7 mouse cellular contexts compared by ENCODE assay signal in the genomic region with DNA sequence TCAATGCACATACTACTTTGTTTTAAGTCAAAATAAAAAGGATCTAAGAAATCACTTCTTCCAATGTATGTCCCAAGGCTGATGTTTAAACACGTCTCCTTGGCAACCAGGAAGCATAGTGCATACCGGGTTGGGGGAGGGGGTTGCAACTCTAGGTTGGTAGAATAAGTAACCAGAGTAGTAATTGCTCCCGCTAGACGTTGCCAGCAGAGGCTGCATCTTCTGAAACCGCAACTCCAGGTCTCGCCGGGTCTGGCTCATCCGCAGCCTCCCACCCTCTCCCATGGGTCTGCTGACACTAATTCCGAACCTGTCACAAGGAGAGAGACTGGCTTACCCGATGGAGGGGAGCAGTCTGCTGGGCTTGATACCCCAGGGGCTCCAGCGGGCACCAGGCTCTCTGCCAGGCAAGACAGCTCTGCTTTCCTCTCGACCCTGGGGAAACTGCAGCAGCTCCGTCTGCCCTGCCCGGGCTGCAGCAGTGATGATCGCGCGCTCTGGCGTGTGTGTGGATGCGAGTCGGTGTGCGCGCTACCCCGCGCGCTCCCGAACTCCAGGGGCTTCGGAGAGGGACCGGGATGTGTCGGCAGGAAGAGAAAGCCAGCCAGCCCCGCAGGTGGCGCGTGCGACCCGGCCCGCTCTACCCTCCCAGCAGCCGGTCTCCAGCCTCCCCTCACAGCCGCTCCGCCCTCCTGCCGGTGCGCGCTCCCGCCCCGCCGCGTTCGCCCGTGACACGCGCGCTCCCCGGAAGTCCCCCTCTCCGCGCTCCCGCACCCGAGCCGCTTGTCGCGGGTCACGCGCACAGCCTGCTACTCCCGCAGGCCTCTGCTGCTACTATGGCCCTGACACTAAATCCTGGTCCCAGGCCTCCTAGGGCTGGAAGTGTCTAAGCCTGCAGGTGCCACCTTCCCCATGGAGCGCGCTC. TPM values are rescaled to one million over a fixed set of nuclear protein-coding genes. Genes with fewer than 3 reads are reported as not detected.
DNase-seq lines count a peak whose midpoint lies in the region; ATAC-seq and TF ChIP-seq lines count a peak whose summit lies in the region.

A gene (minus strand): TSS at position 724 of the 925 bp plus-strand sequence.

- H3K9ac ChIP-seq in limb, embryonic 13.5 days, result peak within 1 kb of the TSS; percentile 63
- peak within 1 kb of the TSS; percentile 46 for H3K9ac ChIP-seq in stomach, embryonic 15.5 days

- H3K4me1 ChIP-seq in kidney, adult 2 months (ENCODE audit: control insufficient read depth, insufficient read depth, low read length), result no peaks in the 10 kb centered on the region
- H3K4me1 ChIP-seq in limb, embryonic 13.5 days, result peaks cover 8% of the 10 kb centered on the region; the same call in 1 of the 2 replicates
- no peaks in the 10 kb centered on the region for H3K4me1 ChIP-seq in stomach, embryonic 15.5 days

- TF ChIP-seq CTCF in kidney, adult 2 months (conservative IDR thresholded peaks at IDR 0.05; ENCODE audit: insufficient read depth, insufficient read length, low read depth, low read length), result no peak

- no peaks in the 10 kb centered on the region for H3K9me3 ChIP-seq in limb, embryonic 13.5 days
- H3K9me3 ChIP-seq in stomach, embryonic 15.5 days, result no peaks in the 10 kb centered on the region

- under 1% methylated on average over 63 of the region's 63 CpGs for WGBS in kidney, adult 2 months
- under 1% methylated on average over 52 of the region's 63 CpGs for WGBS in limb, embryonic 13.5 days
- under 1% methylated on average over 56 of the region's 63 CpGs for WGBS in stomach, embryonic 15.5 days

- H3K27ac ChIP-seq in kidney, adult 2 months (ENCODE audit: insufficient read depth, low read depth, low read length), result peak within 1 kb of the TSS; percentile 43; the same call in 1 of the 2 replicates
- peak within 1 kb of the TSS; percentile 48; the same call in 1 of the 2 replicates for H3K27ac ChIP-seq in limb, embryonic 13.5 days
- H3K27ac ChIP-seq in stomach, embryonic 15.5 days, result peak within 1 kb of the TSS; percentile 35

- no peak within 1 kb of the TSS for H3ac ChIP-seq in myocyte (ENCODE audit: control insufficient read depth, insufficient read length)

- no peak for TF ChIP-seq POLR2A in kidney, adult 2 months (IDR thresholded peaks at IDR 0.05; ENCODE audit: low read depth, low read length)
- no peak for TF ChIP-seq POLR2A in myocyte (IDR thresholded peaks at IDR 0.05; ENCODE audit: insufficient read length, low read depth)

- H3K36me3 ChIP-seq in kidney, adult 2 months (ENCODE audit: control insufficient read depth, insufficient read depth, low read length), result no peaks in the 10 kb centered on the region
- H3K36me3 ChIP-seq in limb, embryonic 13.5 days, result no peaks in the 10 kb centered on the region
- H3K36me3 ChIP-seq in myocyte (ENCODE audit: control insufficient read depth, insufficient read depth), result no peaks in the 10 kb centered on the region
- no peaks in the 10 kb centered on the region for H3K36me3 ChIP-seq in stomach, embryonic 15.5 days

- peak within 1 kb of the TSS; percentile 83 for H3K4me3 ChIP-seq in kidney, adult 2 months (ENCODE audit: insufficient read depth, low read depth, low read length)
- peak within 1 kb of the TSS; percentile 71 for H3K4me3 ChIP-seq in limb, embryonic 13.5 days
- H3K4me3 ChIP-seq in myocyte, result peak within 1 kb of the TSS; percentile 10
- peak within 1 kb of the TSS; percentile 71 for H3K4me3 ChIP-seq in stomach, embryonic 15.5 days (replicated peaks)

- H3K79me2 ChIP-seq in myocyte (ENCODE audit: control insufficient read depth, insufficient read depth), result no peaks in the 10 kb centered on the region

- peak; percentile 90 for ATAC-seq in limb, embryonic 13.5 days (ENCODE audit: low FRiP score, low read depth)
- ATAC-seq in stomach, embryonic 15.5 days (ENCODE audit: insufficient read depth, low FRiP score, low read depth), result peak; percentile 89

- no peaks in the 10 kb centered on the region for H3K27me3 ChIP-seq in kidney, adult 2 months (replicated peaks; ENCODE audit: control insufficient read depth, insufficient read depth, low read length)
- H3K27me3 ChIP-seq in limb, embryonic 13.5 days, result no peaks in the 10 kb centered on the region
- H3K27me3 ChIP-seq in myocyte (ENCODE audit: control insufficient read depth, insufficient read depth, insufficient read length), result no peaks in the 10 kb centered on the region
- H3K27me3 ChIP-seq in stomach, embryonic 15.5 days (replicated peaks), result no peaks in the 10 kb centered on the region

- peak; percentile 79 for DNase-seq in adrenal gland, postnatal 25 days
- DNase-seq in embryo, embryonic 9.5 days (ENCODE audit: extremely low spot score), result peak; percentile 83
- DNase-seq in heart, adult 18-20 months, result peak; percentile 54 to 59
- DNase-seq in kidney, adult 2 months, result peak; percentile 77

- H3K4me2 ChIP-seq in limb, embryonic 13.5 days (replicated peaks), result peak within 1 kb of the TSS; percentile 96
- peak within 1 kb of the TSS; percentile 86 for H3K4me2 ChIP-seq in myocyte (ENCODE audit: low read depth)
- peak within 1 kb of the TSS; percentile 90 for H3K4me2 ChIP-seq in stomach, embryonic 15.5 days

TF ChIP-seq in myocyte, 11 proteins besides CTCF, POLR2A, EP300 and RAD21:
- no peak for TF ChIP-seq USF1 (IDR thresholded peaks at IDR 0.05; ENCODE audit: low read depth)
- no peak for TF ChIP-seq MYOG (IDR thresholded peaks at IDR 0.05; ENCODE audit: control insufficient read depth in 1 of 3, insufficient read depth in 1 of 3, insufficient read length in 2 of 3, low read depth in 2 of 3)
- TF ChIP-seq CEBPB (IDR thresholded peaks at IDR 0.05; ENCODE audit: insufficient read depth, poor library complexity, severe bottlenecking), result no peak
- no peak for TF ChIP-seq TCF12 (IDR thresholded peaks at IDR 0.05; ENCODE audit: insufficient read depth, poor library complexity, severe bottlenecking)
- TF ChIP-seq REST (IDR thresholded peaks at IDR 0.05; ENCODE audit: insufficient read depth, insufficient read length), result no peak
- no peak for TF ChIP-seq POLR2AphosphoS2 (IDR thresholded peaks at IDR 0.05; ENCODE audit: insufficient read length, low read depth)
- TF ChIP-seq E2F4 (IDR thresholded peaks at IDR 0.05; ENCODE audit: insufficient read depth), result no peak

RNA-seq across cellular contexts. Expression of the gene that starts here (rescaled TPM):
- total RNA-seq in adrenal gland, postnatal 25 days (2021), result 3.4 and 5.9 TPM in 2 replicates
- total RNA-seq in heart, adult 18-20 months (2021), result 1 to 10 TPM; 2.0 to 2.2 TPM
- polyA plus RNA-seq in kidney, adult 2 months (2012; rRNA removed), result 1.9 and 2.1 TPM in 2 replicates
- 4.9 and 5.3 TPM in 2 replicates for polyA plus RNA-seq in limb, embryonic 13.5 days (2015; fragmentation: Nextera tagmentation; extraction: Ambion mirVana)
- 0.07 TPM for polyA plus RNA-seq in myocyte (2012; fragmentation: generic; extraction: Trizol)
- polyA plus RNA-seq in stomach, embryonic 15.5 days (2015; fragmentation: Nextera tagmentation; extraction: Ambion mirVana), result 4.4 and 4.5 TPM in 2 replicates

Comparison
In these comparisons a context has a peak if more than half of its experiments do, and no peak if none do; other contexts are left out.
1. Peak in every context shown above with its lines: DNase-seq, ATAC-seq, H3K4me3 ChIP-seq and H3K27ac ChIP-seq.
2. H3K4me3 ChIP-seq: peak in every context shown above with its lines; median percentile 83 in kidney, adult 2 months; 71 in limb, embryonic 13.5 days; 71 in stomach, embryonic 15.5 days; 10 in myocyte.